Mouse (Mus musculus) myocyte (in vitro differentiated cells): ENCODE data around the gene Azgp1.

Source experiments
- MAX ChIP-seq: IDR thresholded peaks from one replicate; pipeline ENCODE4 v1.6.1; 2011; ENCODE audit warnings: low read depth, mild to moderate bottlenecking, control low read depth
- MYOD1 ChIP-seq, 3 experiments: IDR thresholded peaks; one replicate each; pipeline ENCODE4 v1.6.1; 2011; ENCODE audit warnings: control low read depth in 2 of 3, low read depth in 2 of 3, mild to moderate bottlenecking in 2 of 3, moderate library complexity in 1 of 3; ENCODE audit not compliant: insufficient read length in 2 of 3, control insufficient read depth in 1 of 3
- POLR2A ChIP-seq: IDR thresholded peaks from one replicate; pipeline ENCODE4 v1.6.1; 2011; ENCODE audit warnings: low read depth, mild to moderate bottlenecking, control low read depth, moderate library complexity; ENCODE audit not compliant: insufficient read length
- POLR2AphosphoS2 ChIP-seq: IDR thresholded peaks from one replicate; pipeline ENCODE4 v1.6.1; 2011; ENCODE audit warnings: low read depth, control low read depth; ENCODE audit not compliant: insufficient read length

DNA sequence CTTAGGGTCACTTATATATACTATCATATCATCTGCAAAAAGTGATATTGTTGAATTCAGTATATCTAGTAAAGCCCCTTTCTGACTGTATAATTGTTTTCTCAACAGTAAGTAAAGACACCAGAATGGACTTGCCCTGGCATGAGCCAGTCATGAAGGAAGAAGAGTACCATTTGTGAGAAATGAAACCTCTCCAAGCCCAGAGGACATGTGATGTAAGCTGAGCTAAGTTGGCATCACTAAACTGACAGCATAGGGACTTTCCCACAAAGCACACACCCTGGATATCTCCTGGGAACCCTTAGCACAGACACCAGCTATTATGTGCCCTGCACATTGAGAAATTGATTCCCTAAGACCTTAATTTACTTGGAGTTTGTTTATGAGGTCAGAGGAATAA lies 34.0 kb upstream of the Azgp1 start:
- no peak for TF ChIP-seq POLR2A
- TF ChIP-seq MYOD1 (IDR thresholded peaks at IDR 0.05; ENCODE audit: control insufficient read depth in 1 of 3, insufficient read length in 2 of 3, low read depth in 2 of 3) = no peak
- TF ChIP-seq POLR2AphosphoS2 = no peak
- no peak for TF ChIP-seq MAX
